15 mouse cellular contexts compared by ENCODE assay signal in the genomic region with DNA sequence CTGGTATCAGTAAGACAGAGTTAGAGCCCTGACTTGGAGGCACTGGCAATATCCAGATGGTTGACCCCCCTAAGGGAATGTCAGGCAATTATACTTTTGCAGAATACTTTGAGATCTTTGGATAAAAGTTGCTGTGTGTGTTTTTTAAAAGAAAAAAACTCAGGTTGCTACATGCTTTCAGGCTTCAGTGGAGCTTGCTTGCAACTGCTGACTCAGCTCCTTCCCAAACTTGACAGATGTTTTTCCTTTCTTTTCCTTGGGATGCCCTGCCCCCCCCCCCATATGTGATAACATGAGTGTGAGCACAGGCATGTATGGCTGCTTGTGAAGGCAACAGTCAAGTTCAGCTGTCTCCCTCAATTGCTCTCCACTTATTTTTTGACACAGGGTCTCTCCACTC. TPM values are rescaled to one million over a fixed set of nuclear protein-coding genes. Genes with fewer than 3 reads are reported as not detected.
"Had no signal": no experiment of that assay in that cellular context is flagged by ENCODE, and none has a peak within 500 bp of the region (broad histone marks: within the 10 kb centered on the region; RNA-seq: fewer than 3 reads in every experiment).

No protein-coding gene starts in this region.

- H3K9me3 ChIP-seq: liver, embryonic 12.5 days; midbrain, embryonic 10.5 days; midbrain, embryonic 13.5 days; midbrain, embryonic 15.5 days; neural tube, embryonic 12.5 days; stomach, embryonic 15.5 days had no signal

- ATAC-seq: liver, embryonic 12.5 days; midbrain, embryonic 13.5 days; midbrain, embryonic 15.5 days had no signal

- DNase-seq: lung, adult 18-20 months; lung, postnatal 4 days; right cerebral cortex, postnatal 14 days; thymus, adult 2 months; thymus, postnatal 25 days; thymus, postnatal 4 days had no signal

- H3K27ac ChIP-seq: liver, embryonic 12.5 days; liver, embryonic 14.5 days; midbrain, embryonic 10.5 days; midbrain, embryonic 13.5 days; midbrain, embryonic 15.5 days; neural tube, embryonic 12.5 days; stomach, embryonic 15.5 days; stomach, postnatal 0 days had no signal

- H3K4me1 ChIP-seq: liver, embryonic 12.5 days; midbrain, embryonic 10.5 days; midbrain, embryonic 13.5 days; midbrain, embryonic 15.5 days; neural tube, embryonic 12.5 days; stomach, embryonic 15.5 days had no signal

- H3K9ac ChIP-seq: liver, embryonic 12.5 days; liver, embryonic 14.5 days; midbrain, embryonic 13.5 days; midbrain, embryonic 15.5 days; neural tube, embryonic 12.5 days; stomach, embryonic 15.5 days had no signal

- H3K27me3 ChIP-seq: liver, embryonic 12.5 days; midbrain, embryonic 13.5 days; midbrain, embryonic 15.5 days; neural tube, embryonic 12.5 days; stomach, embryonic 15.5 days had no signal

- H3K36me3 ChIP-seq: liver, embryonic 12.5 days; midbrain, embryonic 10.5 days; midbrain, embryonic 13.5 days; midbrain, embryonic 15.5 days; neural tube, embryonic 12.5 days; stomach, embryonic 15.5 days had no signal

- H3K4me3 ChIP-seq: liver, embryonic 12.5 days; midbrain, embryonic 10.5 days; midbrain, embryonic 13.5 days; midbrain, embryonic 15.5 days; neural tube, embryonic 12.5 days; stomach, embryonic 15.5 days had no signal

- H3K4me2 ChIP-seq: liver, embryonic 12.5 days; midbrain, embryonic 13.5 days; midbrain, embryonic 15.5 days; neural tube, embryonic 12.5 days; stomach, embryonic 15.5 days had no signal

RNA-seq across cellular contexts. Expression of gene Gab1, which starts 48.5 kb away (rescaled TPM):
- total RNA-seq: monocyte, adult 5-6 weeks had no signal
